Mouse (Mus musculus) testis, postnatal 10 days (tissue): ENCODE data around the gene Mas1.

ENCODE experiments used
- DNase-seq: peaks from one replicate; pipeline ENCODE4 v3.0.0; 2021; ENCODE audit warnings: low spot score

The Mas1 gene

DNA sequence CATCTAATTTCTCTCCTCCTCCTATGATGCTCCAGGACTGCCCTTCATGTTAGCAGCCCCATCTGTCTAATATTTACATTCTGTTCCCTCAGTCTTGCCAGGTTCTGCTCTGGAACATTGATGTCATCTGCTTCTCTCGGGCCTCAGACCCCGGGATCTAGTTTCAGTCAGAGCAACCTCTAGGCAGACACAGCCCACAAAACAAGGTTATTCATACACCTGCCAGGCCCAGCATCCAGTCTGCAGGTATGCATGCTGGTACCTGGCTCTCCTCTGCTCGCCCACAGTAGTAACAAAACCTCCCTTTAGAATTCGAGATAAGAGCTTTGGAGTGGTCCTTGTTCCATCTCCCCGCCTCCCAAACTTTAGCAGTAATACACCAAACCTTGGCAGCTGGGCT lies 37.6 kb downstream of the Mas1 start:
- DNase-seq, result no peak

DNA sequence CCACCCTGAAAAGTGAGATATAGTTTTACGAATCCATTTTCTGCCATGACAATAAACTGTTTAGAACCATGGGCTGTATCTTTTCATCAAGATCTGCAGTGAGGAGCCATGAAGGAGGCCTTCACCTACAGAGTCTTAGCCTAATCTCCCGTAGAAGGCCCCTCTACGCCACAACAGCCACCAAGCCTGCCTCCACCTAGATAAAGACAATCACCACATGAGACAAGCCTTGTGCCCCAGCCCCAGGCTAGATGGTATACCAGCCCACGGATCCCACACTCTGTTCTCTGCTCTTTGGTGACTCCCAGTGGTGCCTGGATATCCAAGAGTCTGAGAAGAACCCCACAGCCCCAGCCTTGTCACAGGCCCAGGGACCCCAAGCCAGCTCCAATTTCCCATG lies 52.1 kb downstream of the Mas1 start:
- peak; percentile 35 for DNase-seq

DNA sequence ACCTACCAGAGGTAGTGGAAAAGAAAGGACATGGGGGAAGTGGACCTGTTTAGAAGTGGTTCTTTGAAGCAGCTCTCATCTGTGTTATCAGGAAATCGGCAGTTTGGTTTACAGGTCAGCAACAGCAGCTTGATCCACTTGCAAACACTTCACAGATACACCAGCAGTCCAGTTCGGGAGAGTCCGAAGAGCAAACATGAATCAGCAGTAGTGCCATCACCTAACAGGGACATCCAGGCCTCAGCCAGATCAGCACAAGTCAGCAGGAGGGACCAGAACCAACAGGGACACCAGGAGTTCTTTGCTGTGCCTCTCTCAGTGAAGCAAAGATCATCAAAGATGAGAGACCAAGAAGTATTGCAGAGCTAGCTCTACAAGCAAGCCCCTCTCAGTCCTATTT lies 53.4 kb downstream of the Mas1 start:
- DNase-seq, result peak; percentile 26

DNA sequence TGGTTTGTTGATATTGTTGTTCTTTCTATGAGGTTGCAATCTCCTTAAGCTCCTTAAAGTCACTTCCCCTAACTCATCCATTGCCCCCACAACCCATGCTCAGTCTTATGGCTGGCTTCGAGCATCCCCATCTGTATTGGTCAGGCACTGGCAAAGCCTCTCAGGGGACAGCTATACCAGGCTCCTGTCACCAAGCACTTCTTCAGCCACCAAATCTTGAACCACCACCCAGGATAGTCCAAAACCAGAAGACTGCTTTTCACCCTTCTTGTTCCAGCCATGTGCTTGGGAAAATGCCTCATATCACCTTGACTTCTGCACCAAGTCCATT lies 57.0 kb downstream of the Mas1 start:
- DNase-seq, result peak; percentile 26

DNA sequence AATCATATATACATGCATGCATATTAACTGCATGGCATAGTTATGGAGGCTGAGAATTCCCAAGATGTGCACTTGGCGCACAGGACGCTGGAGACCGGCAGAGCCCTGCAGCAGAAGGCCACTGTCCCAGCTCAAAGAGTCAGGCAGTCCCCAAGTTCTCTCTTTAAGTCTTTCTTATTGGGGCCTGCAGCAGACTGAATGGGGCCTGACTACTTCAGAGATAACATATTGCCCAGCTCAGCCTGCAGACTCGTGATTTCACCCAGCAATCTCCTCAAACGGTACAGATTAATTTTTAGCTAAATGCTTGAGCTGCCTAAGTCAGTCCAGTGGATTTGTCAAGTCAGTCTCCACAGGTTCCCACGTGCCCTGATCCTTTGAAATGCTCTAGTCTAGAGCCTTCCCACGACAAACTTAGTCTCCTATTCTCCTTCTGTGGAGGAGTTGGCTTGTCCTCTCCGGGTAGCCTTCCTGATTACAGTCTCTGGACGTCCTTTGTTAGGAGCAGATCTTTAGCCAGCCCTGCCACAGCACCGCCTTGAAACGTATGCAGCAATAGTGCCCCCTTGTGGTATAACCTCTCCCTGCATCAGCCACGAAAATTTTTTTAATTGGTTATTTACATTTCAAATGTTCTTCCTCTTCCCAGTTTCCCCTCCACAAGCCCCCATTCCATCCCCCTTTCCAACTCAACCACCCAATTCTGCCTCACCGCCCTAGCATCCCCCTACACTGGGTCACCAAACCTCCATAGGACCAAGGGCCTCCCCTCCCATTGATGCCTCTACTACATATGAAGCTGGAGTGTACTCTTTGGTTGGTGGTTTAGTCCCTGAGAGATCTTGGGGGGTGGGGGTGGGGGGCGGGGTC lies 57.6 kb downstream of the Mas1 start:
- DNase-seq, result peak; percentile 79

DNA sequence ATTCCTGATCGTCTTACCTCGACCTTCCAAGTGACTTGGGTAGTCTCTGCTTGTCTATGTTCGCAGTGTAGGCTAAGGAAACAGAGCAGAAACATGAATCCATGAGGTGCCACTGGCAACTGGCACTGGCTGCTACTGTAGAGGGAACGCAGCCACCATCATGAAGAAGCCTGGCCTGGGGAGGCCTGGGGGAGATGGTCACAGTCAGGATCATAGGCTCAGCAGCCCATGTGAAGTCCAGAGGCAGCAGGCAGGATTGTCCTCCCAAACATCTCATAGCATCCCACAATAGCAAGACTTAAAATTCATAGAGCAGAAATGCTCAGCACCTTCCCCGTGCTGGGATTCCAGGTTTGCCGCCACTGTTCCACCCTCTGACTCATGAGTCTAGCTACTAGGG lies 59.1 kb downstream of the Mas1 start:
- peak; percentile 36 for DNase-seq

DNA sequence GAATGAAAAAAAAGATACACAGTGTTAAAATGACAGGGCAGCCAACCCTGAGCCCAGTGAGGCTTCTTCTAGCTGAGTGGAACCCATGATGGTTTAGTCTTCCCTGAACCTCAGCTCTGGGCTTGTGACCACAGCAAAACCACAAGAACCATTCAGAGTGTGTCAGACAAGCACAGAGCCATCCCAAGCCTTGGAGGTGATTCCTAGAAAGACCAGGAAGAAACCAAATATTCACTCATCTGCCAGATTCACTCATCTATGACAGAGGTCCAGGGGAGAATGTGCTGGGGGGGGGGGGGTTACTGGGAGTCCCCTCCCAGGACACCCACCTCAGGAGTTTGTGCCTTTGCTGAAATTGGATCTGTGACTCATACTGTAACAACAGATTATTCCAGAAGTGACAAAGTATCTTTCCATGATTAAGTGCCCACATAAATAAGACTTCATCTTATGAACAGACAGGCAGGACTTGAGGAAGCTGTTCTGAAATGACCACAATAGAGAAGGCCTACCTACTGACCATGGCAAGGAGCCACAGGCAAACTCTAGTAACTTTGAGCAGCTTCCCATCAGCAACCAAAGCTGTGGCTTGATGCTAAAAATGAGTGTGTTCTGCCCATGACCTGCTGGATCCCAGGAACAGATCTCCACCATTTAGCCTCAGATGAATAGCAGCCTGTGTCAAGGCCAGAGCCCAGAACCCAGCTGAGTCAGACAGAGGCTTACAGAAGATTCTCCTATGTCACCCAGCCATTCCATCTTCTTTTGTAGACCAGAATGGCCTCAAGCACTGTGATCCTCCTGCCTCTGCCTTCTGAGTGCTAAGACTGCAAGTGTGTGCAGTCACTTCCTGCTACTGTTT lies 63.1 kb downstream of the Mas1 start:
- peak; percentile 30 for DNase-seq

DNA sequence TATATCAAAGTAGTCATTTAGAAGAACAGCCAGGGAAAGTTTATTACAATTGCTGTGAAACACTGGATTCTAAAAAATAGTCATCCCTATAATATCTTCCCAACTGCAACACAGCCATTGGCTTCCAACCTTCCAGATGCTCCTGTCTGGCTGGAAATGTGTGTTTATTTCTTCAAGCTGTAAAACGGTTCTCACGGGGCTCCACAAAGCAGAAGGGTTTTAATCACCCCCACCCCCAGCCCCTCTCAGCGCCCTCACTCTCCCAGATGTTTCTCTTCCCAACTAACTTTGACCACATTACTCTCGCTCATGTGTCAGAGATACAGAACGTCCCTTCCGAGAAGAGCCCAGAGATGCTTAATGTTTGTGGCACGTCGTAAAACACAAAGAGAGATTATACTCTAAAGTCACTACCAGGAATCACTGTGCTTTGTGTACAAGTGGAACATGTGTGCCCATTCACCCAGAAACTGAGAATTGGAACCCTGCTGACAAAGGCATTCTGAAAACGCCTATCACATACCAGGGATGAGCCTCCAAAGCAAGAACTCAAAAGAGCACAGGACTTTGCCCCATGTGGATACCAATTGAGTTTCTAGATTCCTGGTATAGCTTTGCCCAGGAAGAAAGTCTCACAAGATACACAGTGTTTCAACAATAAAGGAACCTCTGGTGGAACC lies 65.9 kb downstream of the Mas1 start:
- peak; percentile 25 for DNase-seq

DNA sequence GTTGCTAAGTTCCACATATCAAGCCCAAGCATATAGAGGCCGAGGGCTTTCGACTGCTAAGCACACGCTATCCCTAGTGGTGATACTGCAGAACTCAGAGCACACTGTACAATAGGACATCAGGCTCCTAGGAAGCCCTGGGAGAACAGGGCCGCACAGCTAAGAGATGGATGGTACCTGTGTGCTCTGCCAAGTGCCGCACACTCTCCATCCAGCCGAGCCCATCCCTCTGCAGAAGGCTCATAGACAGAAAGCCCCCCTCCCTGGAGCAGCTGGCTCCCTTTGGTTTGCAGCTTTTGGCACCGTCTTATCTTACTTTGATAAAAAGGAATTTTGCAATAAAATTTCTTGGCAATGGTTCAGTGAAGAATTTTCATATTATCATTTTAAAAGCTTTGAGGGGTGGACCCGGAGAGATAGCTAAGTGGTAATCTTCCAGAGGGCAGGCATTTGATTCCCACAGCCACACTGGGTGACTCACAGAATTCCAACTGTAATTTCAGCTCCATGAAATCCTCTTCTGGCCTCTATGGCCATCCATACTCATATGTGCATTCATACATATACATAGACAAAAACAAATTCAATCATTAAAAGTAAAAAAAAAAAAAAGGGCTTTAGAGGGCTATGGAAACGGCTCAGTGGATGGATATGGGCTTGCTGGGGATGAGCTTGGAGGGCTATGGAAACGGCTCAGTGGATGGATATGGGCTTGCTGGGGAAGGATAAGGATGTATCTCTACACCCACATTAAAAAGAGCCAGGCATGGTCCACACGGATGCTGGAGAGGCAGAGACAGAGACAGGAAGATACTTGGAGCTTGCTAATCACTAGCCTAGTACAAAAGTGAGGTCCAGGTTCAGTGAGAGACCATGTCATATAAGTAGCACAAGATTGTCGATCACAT lies 68.3 kb downstream of the Mas1 start:
- DNase-seq, result peak; percentile 32

DNA sequence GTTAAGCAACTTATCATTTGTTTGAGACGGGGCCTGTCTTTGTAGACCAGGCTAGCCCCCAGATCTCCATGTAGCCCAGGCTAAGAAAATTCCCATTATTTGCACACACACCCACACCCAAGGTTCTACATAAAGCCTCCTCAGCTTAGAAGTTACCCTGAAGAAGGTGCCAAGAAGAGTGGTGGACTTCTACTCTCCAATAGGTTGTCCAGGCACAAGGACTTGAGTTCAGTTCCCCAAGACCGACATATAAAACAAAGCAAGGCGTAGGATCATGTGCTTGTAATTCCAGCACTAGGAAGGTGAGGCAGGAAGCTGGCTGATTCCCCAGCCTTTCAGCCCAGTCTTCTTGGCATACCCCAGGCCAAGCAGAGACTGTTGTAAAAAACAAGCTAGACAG lies 69.4 kb downstream of the Mas1 start:
- DNase-seq, result no peak

DNA sequence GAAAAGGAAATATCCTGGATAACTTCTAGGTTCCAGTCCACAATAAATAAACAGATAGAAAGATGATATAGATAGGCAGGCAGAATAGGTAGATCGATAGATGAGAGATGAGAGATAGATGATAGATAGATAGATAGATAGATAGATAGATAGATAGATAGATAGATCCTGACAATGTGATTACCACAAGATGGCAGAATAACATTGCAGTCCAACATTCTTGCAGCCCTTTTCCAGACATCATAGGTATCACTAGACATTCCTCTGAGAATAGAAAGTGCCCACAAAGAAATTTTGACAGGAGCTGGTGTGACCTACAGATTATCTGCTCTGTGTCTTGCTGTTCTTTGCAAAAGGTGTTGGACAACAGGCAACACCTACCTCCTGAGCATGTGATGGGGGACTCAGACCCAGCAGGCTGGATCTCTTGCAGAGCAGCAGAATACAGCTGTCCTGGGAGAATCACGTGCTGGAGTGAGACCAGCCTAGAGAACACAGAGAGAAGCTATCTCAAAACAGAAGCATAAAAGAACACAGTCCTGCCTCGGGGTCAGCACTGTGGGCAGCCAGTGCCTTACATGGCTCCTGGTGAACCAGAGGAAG lies 70.4 kb downstream of the Mas1 start:
- no peak for DNase-seq

DNA sequence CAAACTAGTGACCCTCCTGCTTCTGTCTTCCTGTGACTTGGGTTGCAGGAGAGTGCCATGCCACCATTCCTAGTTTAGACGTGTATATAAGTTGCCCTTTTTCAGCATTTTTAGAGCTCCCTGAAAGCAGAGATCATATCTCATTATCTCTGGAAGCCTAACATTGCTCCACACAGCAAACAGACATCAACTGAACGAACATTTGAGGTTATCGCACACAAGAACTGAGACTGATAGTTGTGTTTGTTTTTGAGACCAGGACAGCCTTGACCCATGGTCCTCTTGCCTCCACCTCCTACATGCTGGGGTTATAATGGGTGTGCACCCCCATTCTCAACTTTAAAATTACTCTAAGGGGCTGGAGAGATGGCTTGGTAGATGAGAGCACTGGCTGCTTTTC lies 71.3 kb downstream of the Mas1 start:
- no peak for DNase-seq

DNA sequence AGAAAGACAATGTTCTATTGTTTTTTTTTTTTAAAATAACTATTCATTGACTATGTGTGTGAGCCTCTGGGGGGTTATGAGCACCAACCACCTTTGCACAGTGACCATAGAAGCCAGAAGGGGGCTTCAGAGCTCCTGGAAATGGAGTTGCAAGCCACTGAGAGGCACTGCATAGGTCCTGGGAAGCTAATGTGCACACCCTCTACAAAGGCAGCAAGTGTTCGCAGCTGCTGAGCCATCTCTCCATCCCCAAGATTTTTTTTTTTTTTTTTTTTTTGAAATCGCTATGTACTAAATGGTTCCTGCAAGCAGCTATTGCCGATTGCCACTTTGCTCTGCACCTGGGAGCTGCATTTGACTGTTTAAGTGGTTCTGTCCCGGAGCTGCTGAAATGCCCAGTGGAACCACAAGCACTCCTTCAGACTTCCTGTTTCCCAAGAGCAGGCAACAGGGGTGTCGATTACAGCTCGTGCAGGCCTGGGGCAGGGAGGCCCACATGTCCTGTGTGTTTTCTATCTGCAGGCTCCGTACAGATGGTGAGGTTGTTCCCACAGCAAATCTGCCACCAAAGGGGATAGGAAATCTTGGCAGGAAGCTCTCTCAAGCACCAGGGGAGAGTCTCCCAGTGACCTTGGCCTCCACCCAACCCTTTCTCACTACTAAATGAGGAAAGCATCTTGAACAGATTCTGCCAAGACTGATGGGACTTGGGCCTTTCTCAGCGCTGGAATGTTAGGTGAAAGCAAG lies 74.1 kb downstream of the Mas1 start:
- DNase-seq, result peak; percentile 84

DNA sequence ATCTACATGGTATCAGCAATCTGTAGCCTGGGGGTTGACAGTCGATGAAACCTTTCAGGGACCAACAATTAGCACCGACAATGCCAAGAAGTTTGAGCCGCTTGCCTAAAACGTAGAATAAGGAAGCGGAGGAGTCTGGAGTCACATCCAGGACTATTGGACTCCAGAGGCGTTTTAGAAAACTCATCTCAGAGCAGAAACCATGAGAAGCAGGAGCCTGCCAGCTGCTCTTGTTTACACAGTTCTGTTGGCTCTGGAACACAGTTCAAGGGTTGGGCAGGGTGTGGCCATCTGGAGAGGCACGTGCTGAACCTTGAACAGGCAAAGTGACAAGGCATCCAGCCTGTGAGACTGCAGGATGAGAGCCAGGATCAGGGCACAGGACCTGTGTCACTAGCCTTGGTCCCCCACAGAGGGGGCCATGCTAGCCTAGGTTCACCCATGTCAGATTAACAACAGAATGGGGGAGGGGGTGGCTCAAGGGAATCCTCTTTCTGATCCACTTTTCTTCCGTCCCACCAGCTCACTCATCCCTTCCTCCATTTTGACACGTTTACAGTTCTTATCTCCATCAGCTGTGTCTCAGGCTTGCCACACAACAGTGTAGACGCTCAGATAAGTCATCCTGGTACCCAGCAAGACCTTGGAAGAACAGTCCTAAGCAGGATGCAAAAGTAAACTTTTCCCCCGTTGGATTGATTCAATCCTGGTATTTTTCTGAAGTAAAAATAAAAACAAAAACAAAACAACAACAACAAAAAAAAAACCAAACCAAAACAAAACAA lies 75.3 kb downstream of the Mas1 start:
- peak; percentile 57 for DNase-seq

DNA sequence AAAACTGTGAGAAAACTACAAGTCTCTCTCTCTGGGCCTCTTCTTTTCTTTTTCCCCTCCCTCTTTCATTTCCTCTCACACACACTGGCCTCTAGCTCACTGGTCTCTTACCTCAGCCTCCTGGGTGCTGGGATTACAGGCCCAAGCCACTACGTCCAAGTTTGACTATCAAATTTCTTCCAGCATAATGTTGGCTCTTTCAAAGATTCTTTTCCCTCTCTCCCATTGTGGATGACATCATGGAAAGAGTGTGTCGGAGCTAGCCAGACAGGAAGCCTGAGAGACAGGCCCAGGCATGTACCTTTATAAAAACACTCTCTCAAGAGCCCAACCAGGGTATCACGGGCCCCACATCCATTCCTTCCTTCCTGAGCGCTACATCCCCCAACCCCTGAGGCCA lies 76.5 kb downstream of the Mas1 start:
- DNase-seq, result no peak

DNA sequence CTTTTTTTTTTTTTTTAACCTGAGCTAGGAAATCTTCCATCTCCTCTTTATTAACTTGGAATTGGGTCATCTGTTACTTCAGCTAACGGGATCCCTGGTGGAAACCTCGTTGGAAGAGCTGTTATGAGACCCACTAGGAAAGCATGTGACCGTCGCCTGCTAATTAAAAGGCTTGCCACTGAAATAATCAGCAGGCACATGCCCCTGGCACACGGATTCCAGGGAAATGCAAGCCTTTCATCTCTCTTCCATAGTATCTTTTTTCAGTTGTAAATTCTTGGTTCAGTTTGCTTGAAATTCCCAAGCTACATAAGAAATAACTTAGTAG lies 76.9 kb downstream of the Mas1 start:
- no peak for DNase-seq
